Mouse (Mus musculus): ENCODE results near the gene Ube2i. TPM values are rescaled to one million over a fixed set of nuclear protein-coding genes. Genes with fewer than 3 reads are reported as not detected.
"Not testable (repeated sequence)": the region's sequence is repeated elsewhere in the genome, so short reads cannot be mapped to it uniquely, and the experiment has no call there.

Gene Ube2i
- polyA plus RNA-seq, 1 experiment from 2014 or later = 756 TPM

GRCm38 (mm10) chr17:25239695-25240636 lies 34.5 kb downstream of the Ube2i start, which contains the start of the genes Gnptg and Tsr3:
Gene Gnptg (minus strand): TSS chr17:25240124.
Gene Tsr3 (plus strand): TSS chr17:25240170.
- peak within 1 kb of the TSS; percentile 91 for H3K27ac ChIP-seq (ENCODE audit: low read depth)
- H3K9me3 ChIP-seq (ENCODE audit: low read depth, low read length) = no peaks in the 10 kb centered on the region
- peaks cover 33% of the 10 kb centered on the region for H3K36me3 ChIP-seq (ENCODE audit: insufficient read depth)
- no peak for TF ChIP-seq CTCF (IDR thresholded peaks at IDR 0.05; ENCODE audit: low read depth)
- peak within 1 kb of the TSS; percentile 92 for H3K9ac ChIP-seq
- H3K4me3 ChIP-seq (ENCODE audit: low read depth, low read length) = peak within 1 kb of the TSS; percentile 99
- peak within 1 kb of the TSS; percentile 80 for H3K4me2 ChIP-seq
- H3K27me3 ChIP-seq (ENCODE audit: insufficient read depth, low read length) = no peaks in the 10 kb centered on the region
- peak; percentile 92 for ATAC-seq (ENCODE audit: insufficient read depth)
- DNase-seq = peak; percentile 97
- WGBS = under 1% methylated on average over 80 of the region's 80 CpGs
- peaks cover 5% of the 10 kb centered on the region; the same call in 1 of the 2 replicates for H3K4me1 ChIP-seq (ENCODE audit: insufficient read depth)

DNA sequence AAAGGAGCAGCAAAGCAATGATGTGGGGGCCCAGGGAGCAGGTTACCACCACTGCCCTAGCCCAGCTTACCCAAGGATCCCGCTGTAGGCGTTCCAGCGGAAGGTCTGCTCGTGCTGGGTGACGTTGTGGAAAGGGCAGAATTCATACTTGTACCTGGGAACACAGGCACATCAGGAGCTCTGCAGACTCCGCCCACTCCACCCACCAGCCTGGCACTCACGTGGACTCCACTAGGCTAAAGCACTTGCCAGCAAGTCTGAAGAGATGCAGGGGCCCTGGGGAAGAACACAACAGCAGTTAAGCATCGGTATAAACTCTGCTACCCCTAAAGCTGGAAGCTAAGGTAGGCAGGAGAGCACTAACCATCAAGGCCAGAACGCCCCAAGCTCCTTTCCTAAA lies 38.8 kb downstream of the Ube2i start:
- 82% methylated on average over 9 of the region's 9 CpGs for WGBS
- no peaks in the 10 kb centered on the region; the same call in 1 of the 2 replicates for H3K4me1 ChIP-seq (ENCODE audit: insufficient read depth)
- no peak overlapping the region for H3K4me3 ChIP-seq (ENCODE audit: low read depth, low read length)
- peaks cover 27% of the 10 kb centered on the region for H3K36me3 ChIP-seq (ENCODE audit: insufficient read depth)
- no peaks in the 10 kb centered on the region for H3K9me3 ChIP-seq (ENCODE audit: low read depth, low read length)
- TF ChIP-seq CTCF (IDR thresholded peaks at IDR 0.05; ENCODE audit: low read depth) = no peak
- no peak for ATAC-seq (ENCODE audit: insufficient read depth)
- H3K4me2 ChIP-seq = no peak overlapping the region
- H3K27ac ChIP-seq (ENCODE audit: low read depth) = no peak overlapping the region
- DNase-seq = no peak
- H3K27me3 ChIP-seq (ENCODE audit: insufficient read depth, low read length) = no peaks in the 10 kb centered on the region
- no peak overlapping the region for H3K9ac ChIP-seq

- H3K36me3 ChIP-seq (ENCODE audit: insufficient read depth) = peaks cover 43% of the 10 kb centered on the region
- not testable (repeated sequence) for H3K27ac ChIP-seq (ENCODE audit: low read depth); H3K9me3 ChIP-seq (ENCODE audit: low read depth, low read length); H3K4me2 ChIP-seq; H3K9ac ChIP-seq; DNase-seq; H3K4me3 ChIP-seq (ENCODE audit: low read depth, low read length); H3K4me1 ChIP-seq (ENCODE audit: insufficient read depth); H3K27me3 ChIP-seq (ENCODE audit: insufficient read depth, low read length)
- WGBS = 92% methylated on average over 4 of the region's 11 CpGs
- ATAC-seq (ENCODE audit: insufficient read depth) = peak; percentile 73; the same call in 1 of the 2 replicates
Observed at GRCm38 (mm10) chr17:25231621-25232020, 42.8 kb downstream of the Ube2i start.

- H3K4me2 ChIP-seq = no peak overlapping the region
- no peak overlapping the region for H3K27ac ChIP-seq (ENCODE audit: low read depth)
- TF ChIP-seq CTCF (IDR thresholded peaks at IDR 0.05; ENCODE audit: low read depth) = no peak
- no peaks in the 10 kb centered on the region for H3K9me3 ChIP-seq (ENCODE audit: low read depth, low read length)
- ATAC-seq (ENCODE audit: insufficient read depth) = no peak
- no peaks in the 10 kb centered on the region for H3K27me3 ChIP-seq (ENCODE audit: insufficient read depth, low read length)
- DNase-seq = no peak
- H3K36me3 ChIP-seq (ENCODE audit: insufficient read depth) = peaks cover 41% of the 10 kb centered on the region
- no peak overlapping the region for H3K4me3 ChIP-seq (ENCODE audit: low read depth, low read length)
- H3K4me1 ChIP-seq (ENCODE audit: insufficient read depth) = no peaks in the 10 kb centered on the region
- 92% methylated on average over 3 of the region's 3 CpGs for WGBS
- no peak overlapping the region for H3K9ac ChIP-seq
Observed at GRCm38 (mm10) chr17:25230700-25231099, 43.7 kb downstream of the Ube2i start.

DNA sequence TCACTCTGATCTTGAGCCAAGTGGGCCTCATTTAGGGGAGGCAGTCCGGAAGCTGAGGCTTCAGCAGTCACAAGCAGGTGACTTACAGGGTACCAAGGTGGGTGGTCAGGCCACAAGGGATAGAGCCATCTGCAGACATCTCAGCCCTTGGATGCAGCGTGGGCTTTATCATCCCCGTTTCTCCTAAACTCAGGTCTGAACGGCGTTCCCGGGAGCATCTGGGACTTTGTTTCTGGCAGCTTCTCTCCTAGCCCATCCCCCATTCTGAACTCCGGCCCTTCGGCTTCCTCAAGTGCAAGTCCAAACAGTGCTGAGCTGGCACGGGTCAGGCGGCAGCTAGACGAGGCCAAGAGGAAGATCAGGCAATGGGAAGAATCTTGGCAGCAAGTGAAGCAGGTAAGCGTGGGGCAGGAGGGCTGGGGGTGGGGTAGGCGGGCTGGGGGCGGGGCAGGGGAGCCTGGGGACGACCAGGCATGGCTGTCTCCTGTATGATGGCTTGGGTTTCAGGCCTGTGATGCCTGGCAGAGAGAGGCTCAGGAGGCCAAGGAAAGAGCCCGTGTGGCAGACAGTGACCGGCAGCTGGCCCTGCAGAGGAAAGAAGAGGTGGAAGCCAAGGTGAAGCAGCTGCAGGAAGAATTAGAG lies 44.3 kb downstream of the Ube2i start:
- H3K27ac ChIP-seq (ENCODE audit: low read depth) = not testable (repeated sequence)

GRCm38 (mm10) chr17:25227991-25228390 lies 46.4 kb downstream of the Ube2i start:
- Histone ChIP-seq H3K9me3 (ENCODE audit: low read depth, low read length) (no peaks in the 10 kb centered on the region), H3K9ac (no peak overlapping the region), H3K4me2 (no peak overlapping the region), H3K4me3 (ENCODE audit: low read depth, low read length) (no peak overlapping the region), H3K27ac (ENCODE audit: low read depth) (no peak overlapping the region), H3K27me3 (ENCODE audit: insufficient read depth, low read length) (no peaks in the 10 kb centered on the region), H3K4me1 (ENCODE audit: insufficient read depth) (no peaks in the 10 kb centered on the region), H3K36me3 (ENCODE audit: insufficient read depth) (peaks cover 27% of the 10 kb centered on the region)
- TF ChIP-seq CTCF (IDR thresholded peaks at IDR 0.05; ENCODE audit: low read depth) = no peak
- 84% methylated on average over 5 of the region's 5 CpGs for WGBS
- ATAC-seq (ENCODE audit: insufficient read depth) (no peak), DNase-seq (no peak)

More for the DNA sequence above, 44.3 kb downstream of the Ube2i start:
- not testable (repeated sequence) for H3K4me2 ChIP-seq; H3K9me3 ChIP-seq (ENCODE audit: low read depth, low read length); H3K4me1 ChIP-seq (ENCODE audit: insufficient read depth); DNase-seq; H3K9ac ChIP-seq; H3K27me3 ChIP-seq (ENCODE audit: insufficient read depth, low read length); H3K4me3 ChIP-seq (ENCODE audit: low read depth, low read length)
- 62% methylated on average over 13 of the region's 17 CpGs for WGBS
- H3K36me3 ChIP-seq (ENCODE audit: insufficient read depth) = peaks cover 35% of the 10 kb centered on the region
- ATAC-seq (ENCODE audit: insufficient read depth) = 0 out of 2 replicates have a peak, but pooled peaks have one; percentile 47

DNA sequence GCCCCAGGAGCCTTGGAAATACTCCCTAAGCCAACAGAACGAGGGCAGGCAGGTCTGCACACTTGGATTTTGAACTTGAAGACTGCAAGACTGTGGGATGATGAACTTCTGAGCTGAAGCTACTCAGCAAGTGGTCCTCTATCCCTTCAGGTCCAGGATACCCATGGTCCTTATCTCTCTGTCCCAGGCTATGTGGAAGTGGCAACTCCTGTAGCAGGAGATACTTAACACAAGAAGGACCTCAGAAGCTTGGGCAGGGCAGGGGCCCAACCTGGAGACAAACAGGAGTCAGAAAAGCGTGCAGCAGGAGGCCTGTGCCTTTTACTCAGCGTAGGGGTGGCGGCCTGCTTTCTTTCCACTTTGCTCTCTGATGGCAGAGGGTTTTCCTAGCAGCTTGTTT lies 48.8 kb downstream of the Ube2i start:
- Histone ChIP-seq H3K4me2 (no peak overlapping the region; the same call in 1 of the 2 replicates), H3K4me3 (ENCODE audit: low read depth, low read length) (no peak overlapping the region), H3K9ac (no peak overlapping the region), H3K27ac (ENCODE audit: low read depth) (no peak overlapping the region), H3K4me1 (ENCODE audit: insufficient read depth) (no peaks in the 10 kb centered on the region), H3K9me3 (ENCODE audit: low read depth, low read length) (no peaks in the 10 kb centered on the region), H3K36me3 (ENCODE audit: insufficient read depth) (peaks cover 17% of the 10 kb centered on the region), H3K27me3 (ENCODE audit: insufficient read depth, low read length) (no peaks in the 10 kb centered on the region)
- TF ChIP-seq CTCF (IDR thresholded peaks at IDR 0.05; ENCODE audit: low read depth) = no peak
- no peak for ATAC-seq (ENCODE audit: insufficient read depth)
- 72% methylated on average over 4 of the region's 4 CpGs for WGBS
- DNase-seq = no peak

All from lung, embryonic 14.5 days (tissue).